Mouse (Mus musculus) c-Kit-positive CD71-positive TER-119-negative erythroid progenitor cells, embryonic 14.5 days (primary cell): ENCODE measurements around the gene Gm9602.
"Not testable (repeated sequence)": the region's sequence is repeated elsewhere in the genome, so short reads cannot be mapped to it uniquely, and the experiment has no call there.

Experiments
- DNase-seq: peaks from one replicate; pipeline ENCODE4 v3.0.0-alpha.2; 2013; ENCODE audit warnings: low read depth

Gene Gm9602

GRCm38 (mm10) chr14:4776037-4776436 lies at the start of gene Gm9602:
TSS of gene Gm9602 (plus strand) at chr14:4776337.
- DNase-seq = not testable (repeated sequence)

- DNase-seq = not testable (repeated sequence)
Measured at GRCm38 (mm10) chr14:4806421-4806820, 30.3 kb downstream of the Gm9602 start.

- not testable (repeated sequence) for DNase-seq
Measured at GRCm38 (mm10) chr14:4821950-4822349, 45.8 kb downstream of the Gm9602 start.
